Mouse (Mus musculus): ENCODE measurements around the gene 4930412O13Rik. TPM values are rescaled to one million over a fixed set of nuclear protein-coding genes. Genes with fewer than 3 reads are reported as not detected.

4930412O13Rik gene
- total RNA-seq, 2 experiments from 2014 or later, result 4.4 to 6.5 TPM

- peak; percentile 75 to 80 for DNase-seq (ENCODE audit: low spot score in 2 of 2)
These were observed 1.6 kb upstream of the 4930412O13Rik start for GRCm38 (mm10) chr2:9879493-9879892.

DNA sequence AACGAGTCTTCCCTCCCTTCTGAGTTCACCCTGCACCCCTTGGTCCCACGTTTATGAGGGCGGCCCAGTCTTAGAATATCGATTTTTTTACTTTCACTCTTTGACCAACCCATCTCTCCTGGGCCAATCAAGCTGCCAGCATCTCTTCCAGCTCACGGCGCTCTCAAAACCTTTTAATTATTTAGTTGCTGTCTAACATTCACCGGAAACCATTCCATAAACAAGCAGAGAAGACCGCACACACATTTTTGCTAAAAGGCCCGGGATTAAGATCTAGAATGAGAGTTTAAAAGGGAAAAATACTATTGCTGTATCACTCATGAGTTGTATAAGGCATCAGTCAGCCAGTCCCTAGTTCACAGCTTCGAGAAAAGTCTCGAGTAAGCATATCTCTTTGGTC, 781 bp upstream of the 4930412O13Rik start:
- no peak for DNase-seq (ENCODE audit: low spot score in 2 of 2)

DNA sequence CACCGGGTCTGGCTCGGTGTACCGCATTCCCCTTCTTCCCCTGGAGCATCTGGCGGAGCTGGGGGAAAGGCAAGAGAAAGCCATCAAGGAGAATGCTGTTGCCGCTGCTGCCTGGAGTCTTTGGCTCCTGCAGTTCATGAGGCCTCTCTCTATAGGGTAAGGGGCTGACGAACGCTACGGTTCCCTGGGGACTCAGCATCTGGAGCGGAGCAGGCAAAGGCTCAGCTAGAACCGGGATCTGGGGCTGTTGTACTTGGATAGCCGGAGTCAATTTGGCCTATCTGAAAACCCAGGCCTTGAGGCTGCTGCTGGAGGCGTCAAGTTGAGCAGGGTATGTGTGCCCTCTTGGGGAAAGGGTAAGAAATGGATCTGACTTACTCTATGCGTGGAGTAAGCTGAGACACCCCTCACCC, 565 bp downstream of the 4930412O13Rik start:
- DNase-seq (ENCODE audit: low spot score in 2 of 2), result no peak

GRCm38 (mm10) chr2:9882371-9882925, 1.4 kb downstream of the 4930412O13Rik start:
- DNase-seq (ENCODE audit: low spot score in 2 of 2), result no peak

GRCm38 (mm10) chr2:9882926-9883802, 2.1 kb downstream of the 4930412O13Rik start:
- DNase-seq (ENCODE audit: low spot score in 2 of 2), result no peak

- DNase-seq (ENCODE audit: low spot score in 2 of 2), result no peak
These were observed 2.9 kb downstream of the 4930412O13Rik start for GRCm38 (mm10) chr2:9883803-9884532.

DNA sequence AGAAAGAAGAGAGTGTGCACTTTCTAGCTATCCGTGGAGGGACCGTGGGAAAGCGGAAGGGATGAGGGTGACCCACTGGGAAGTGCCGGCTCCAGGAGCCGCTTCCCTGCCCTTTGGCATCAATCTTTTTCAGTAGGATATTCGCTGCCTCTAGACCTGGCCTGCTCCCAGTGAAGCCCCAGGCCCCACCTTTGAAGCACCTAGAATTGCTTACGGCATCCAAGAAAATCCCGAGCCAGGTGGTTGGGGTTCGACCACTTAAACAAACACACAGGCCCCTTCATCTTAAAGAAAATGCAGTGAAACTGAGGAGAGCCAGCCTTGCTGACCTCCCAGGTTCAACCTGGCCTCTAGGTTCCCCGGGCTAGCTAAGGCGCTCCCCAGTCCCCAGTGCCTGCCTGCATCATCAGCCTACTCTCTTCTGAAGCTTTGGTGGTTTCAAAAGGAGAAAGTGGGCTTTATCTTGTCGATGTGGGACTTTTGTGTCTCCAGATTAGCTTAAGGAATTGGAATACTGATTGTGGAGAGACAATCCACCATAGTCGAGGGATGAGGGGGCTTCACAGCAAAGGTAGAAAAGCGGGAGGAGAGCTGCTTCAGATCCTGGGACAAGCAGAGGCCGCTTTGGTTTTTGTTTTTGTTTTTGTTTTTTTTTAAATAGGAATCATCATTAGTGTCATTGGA, 3.6 kb downstream of the 4930412O13Rik start:
- DNase-seq (ENCODE audit: low spot score in 2 of 2), result no peak

GRCm38 (mm10) chr2:9885217-9885770, 4.2 kb downstream of the 4930412O13Rik start:
- no peak for DNase-seq (ENCODE audit: low spot score in 2 of 2)

DNA sequence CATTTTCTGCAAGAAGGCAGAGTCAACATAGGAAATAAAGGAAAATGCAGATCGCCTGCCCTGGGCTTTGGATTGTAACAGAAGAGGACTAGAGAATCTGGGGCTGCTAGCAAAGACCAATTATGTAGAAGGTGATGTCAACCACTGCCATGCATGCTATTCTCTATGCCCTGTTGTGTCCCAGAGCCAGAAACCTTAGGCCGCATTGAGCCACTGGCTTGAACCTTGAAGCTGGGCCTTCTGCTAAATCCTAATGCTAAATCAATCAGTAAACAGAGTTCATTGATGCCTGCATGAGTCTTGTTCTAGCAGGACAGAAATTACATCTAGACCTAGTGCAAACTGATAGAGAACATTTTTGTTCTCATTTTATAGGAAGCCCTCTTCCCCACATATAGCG, 5.0 kb downstream of the 4930412O13Rik start:
- DNase-seq (ENCODE audit: low spot score in 2 of 2), result no peak

DNA sequence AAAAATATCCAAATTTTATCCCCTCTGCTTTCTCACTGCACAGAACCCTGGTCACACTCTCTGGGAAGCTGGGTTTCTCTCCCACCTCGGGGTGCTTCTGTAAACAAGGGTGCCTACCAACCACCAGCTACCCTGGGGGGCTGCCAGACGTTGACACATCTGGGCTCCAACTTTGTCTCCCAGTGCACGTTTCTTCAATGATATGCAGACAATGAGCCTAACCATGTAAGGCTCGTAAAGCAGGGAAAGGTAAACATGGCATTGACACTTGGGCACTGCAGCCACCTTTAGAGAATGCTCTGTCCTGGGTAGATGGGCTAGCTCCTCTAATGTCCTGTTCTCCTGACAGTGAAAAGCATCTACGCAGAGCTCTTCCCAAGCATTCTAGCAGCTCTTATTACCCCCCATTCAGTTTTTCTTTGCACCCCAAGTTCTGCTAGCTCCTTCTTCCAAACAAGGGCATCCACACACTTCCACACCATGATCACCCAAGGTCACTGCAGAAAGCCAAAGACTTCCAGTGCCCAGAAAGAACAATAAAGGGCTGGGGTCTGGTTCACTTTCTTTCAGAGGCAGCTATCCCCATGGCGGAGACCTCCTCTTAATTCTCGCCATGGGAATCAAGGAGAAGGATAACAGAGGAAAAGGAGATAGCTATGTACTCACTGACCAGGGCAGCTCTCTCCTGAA, 6.0 kb downstream of the 4930412O13Rik start:
- no peak for DNase-seq (ENCODE audit: low spot score in 2 of 2)

- DNase-seq (ENCODE audit: low spot score in 2 of 2), result no peak
These were observed 6.6 kb downstream of the 4930412O13Rik start for GRCm38 (mm10) chr2:9887636-9888035.

DNA sequence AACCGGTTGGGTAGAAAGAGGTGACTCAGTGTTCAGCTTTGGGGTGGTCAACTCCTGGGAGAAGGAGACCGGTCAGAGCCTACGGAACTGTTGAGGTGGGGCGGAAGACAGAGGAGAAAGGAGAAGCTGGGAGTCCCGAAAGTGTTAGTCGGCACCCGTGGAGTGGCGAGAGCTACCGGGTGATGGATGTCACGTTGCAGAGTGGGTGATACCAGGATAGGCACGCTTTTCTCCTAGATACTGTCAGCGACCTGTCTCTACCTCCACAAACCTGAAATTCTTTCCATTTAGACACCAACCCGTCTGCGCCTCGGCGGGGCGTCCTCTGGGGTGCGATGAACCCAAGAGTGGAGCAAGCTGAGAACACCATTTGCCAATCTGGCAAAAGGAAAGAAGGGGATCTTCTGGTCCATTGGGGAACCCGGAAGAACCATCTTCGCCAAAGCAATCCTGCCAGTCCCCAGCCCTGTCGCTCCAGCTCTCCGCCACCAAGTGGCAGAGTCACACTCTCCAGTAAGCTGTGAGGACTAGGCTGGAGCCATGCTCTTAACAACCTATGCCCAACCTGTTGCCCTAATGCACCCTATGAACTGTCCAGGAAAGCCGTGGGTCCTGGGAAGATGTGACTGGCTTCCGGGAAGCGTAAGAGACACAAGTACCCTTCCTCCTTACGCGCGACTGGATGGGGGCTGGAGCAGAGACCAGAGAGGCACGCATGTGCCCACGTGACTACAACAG, 8.0 kb downstream of the 4930412O13Rik start, which contains the start of gene 9230102O04Rik:
Gene 9230102O04Rik, minus strand, starts transcription at position 628 of the 738 bp plus-strand sequence.
- no peak for DNase-seq (ENCODE audit: low spot score in 2 of 2)

DNA sequence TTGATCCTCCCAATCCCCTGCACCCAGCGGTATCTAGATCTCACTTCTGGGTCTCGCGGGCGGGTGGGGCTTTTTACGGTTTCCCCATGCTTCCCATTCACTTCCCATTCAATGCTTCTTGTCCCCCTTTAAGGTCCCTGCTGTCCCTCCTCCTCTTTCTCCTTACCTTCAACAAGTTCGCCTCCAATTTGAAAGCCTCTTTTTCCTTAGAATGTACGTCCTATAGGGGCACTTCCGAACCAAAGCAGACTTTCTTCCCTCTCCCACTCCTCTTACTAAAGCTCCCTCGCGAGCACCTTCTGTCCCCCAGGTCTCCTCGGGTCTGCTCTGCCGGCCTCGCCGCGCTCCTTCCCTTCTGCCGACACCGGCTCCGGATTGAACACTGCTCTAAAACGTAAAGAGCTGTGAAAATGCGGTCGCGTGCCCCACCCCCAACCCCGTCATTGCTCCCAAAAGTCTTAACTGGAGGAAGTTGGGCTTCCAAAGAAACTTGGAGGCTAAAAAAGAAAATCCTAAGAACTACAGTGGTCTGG, 8.7 kb downstream of the 4930412O13Rik start, which contains the start of gene Gata3:
Gene Gata3, minus strand, starts transcription at position 384 of the 533 bp plus-strand sequence.
- DNase-seq (ENCODE audit: low spot score in 2 of 2), result no peak

- no peak for DNase-seq (ENCODE audit: low spot score in 2 of 2)
These were observed 9.2 kb downstream of the 4930412O13Rik start for GRCm38 (mm10) chr2:9890251-9890650.

DNA sequence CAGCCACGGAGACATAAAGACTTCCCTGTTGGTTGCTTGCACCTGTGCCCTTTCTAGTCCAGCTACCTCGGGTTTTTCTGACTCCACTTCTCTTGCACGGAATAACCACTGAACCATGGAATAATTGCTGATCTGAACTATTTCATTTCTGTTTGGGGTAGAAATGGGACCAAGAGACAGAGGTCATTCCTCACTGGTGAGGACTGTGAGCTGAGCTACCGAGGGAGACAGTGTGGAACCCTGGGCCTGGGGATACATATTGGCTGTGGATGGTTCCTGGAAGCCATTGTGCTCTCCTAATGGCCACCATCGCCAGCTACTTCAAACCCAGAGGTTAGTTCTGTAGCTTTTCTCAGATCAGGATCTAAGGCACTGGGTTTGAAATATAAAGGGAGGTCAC, 9.9 kb downstream of the 4930412O13Rik start:
- DNase-seq (ENCODE audit: low spot score in 2 of 2), result no peak

DNA sequence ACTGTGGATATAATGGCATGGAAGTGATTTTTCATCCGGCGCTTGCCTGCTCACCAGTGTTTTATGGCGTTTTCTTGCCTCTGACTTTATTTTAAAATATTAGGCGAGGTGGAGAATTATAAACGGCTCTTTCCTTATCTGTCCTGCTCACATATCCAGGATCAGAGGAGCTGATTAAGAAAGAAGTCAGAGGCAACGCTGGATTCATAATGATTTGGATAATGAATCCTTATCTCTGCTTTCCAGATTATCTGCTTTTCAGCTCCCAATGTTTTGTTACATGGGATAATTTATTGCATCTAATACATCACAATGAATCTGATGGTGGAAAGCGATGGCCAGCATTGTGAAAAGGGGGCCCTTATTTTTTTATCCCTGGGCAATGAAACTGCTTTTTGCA, 11.5 kb downstream of the 4930412O13Rik start:
- no peak for DNase-seq (ENCODE audit: low spot score in 2 of 2)

GRCm38 (mm10) chr2:9893272-9893953, 12.4 kb downstream of the 4930412O13Rik start:
- DNase-seq (ENCODE audit: low spot score in 2 of 2), result no peak

GRCm38 (mm10) chr2:9894836-9895593, 14.0 kb downstream of the 4930412O13Rik start:
- DNase-seq (ENCODE audit: low spot score in 2 of 2), result no peak
